Mouse (Mus musculus): ENCODE measurements around the gene Zfp821.

Gene Zfp821

GRCm38 (mm10) chr8:109705320-109706075 lies at the start of gene Zfp821:
Zfp821 (plus strand) TSS chr8:109705546.
- peak; percentile 94 for DNase-seq (ENCODE audit: low spot score)

- no peak for DNase-seq (ENCODE audit: low spot score)
These were observed 48.5 kb upstream of the Zfp821 start for GRCm38 (mm10) chr8:109656860-109657259.

GRCm38 (mm10) chr8:109662328-109662727 lies 43.0 kb upstream of the Zfp821 start:
- DNase-seq (ENCODE audit: low spot score): no peak

- DNase-seq (ENCODE audit: low spot score): no peak
These were observed 38.7 kb upstream of the Zfp821 start for GRCm38 (mm10) chr8:109666616-109667015.

- DNase-seq (ENCODE audit: low spot score): no peak
These were observed 32.7 kb upstream of the Zfp821 start for GRCm38 (mm10) chr8:109672656-109673055.

- no peak for DNase-seq (ENCODE audit: low spot score)
These were observed 31.8 kb upstream of the Zfp821 start for GRCm38 (mm10) chr8:109673596-109673995.

- DNase-seq (ENCODE audit: low spot score): no peak
These were observed 29.3 kb upstream of the Zfp821 start for GRCm38 (mm10) chr8:109675896-109676643.

GRCm38 (mm10) chr8:109681535-109681934 lies 23.8 kb upstream of the Zfp821 start:
- DNase-seq (ENCODE audit: low spot score): no peak

- DNase-seq (ENCODE audit: low spot score): no peak
These were observed 23.2 kb upstream of the Zfp821 start for GRCm38 (mm10) chr8:109682120-109682519.

- no peak for DNase-seq (ENCODE audit: low spot score)
These were observed 18.1 kb upstream of the Zfp821 start for GRCm38 (mm10) chr8:109687248-109687647.

GRCm38 (mm10) chr8:109691769-109692168 lies 13.6 kb upstream of the Zfp821 start:
- DNase-seq (ENCODE audit: low spot score): no peak

- DNase-seq (ENCODE audit: low spot score): no peak
These were observed 12.8 kb upstream of the Zfp821 start for GRCm38 (mm10) chr8:109692443-109693145.

- DNase-seq (ENCODE audit: low spot score): peak; percentile 98
These were observed 12.0 kb upstream of the Zfp821 start, which contains the start of gene Ist1 for GRCm38 (mm10) chr8:109693146-109693900. Ist1 (minus strand) TSS chr8:109693260.

GRCm38 (mm10) chr8:109694154-109694553 lies 11.2 kb upstream of the Zfp821 start:
- no peak for DNase-seq (ENCODE audit: low spot score)

- DNase-seq (ENCODE audit: low spot score): no peak
These were observed 7.6 kb upstream of the Zfp821 start for GRCm38 (mm10) chr8:109697754-109698153.

GRCm38 (mm10) chr8:109698477-109698876 lies 6.9 kb upstream of the Zfp821 start:
- no peak for DNase-seq (ENCODE audit: low spot score)

- no peak for DNase-seq (ENCODE audit: low spot score)
These were observed 604 bp upstream of the Zfp821 start for GRCm38 (mm10) chr8:109704565-109705319.

GRCm38 (mm10) chr8:109706076-109706873 lies 929 bp downstream of the Zfp821 start:
- DNase-seq (ENCODE audit: low spot score): no peak

GRCm38 (mm10) chr8:109706874-109707237 lies 1.5 kb downstream of the Zfp821 start:
- DNase-seq (ENCODE audit: low spot score): peak; percentile 65

GRCm38 (mm10) chr8:109707921-109708320 lies 2.6 kb downstream of the Zfp821 start:
- no peak for DNase-seq (ENCODE audit: low spot score)

Measured in ovary, postnatal 36 days (tissue).